Mouse (Mus musculus) embryonic facial prominence, embryonic 11.5 days (tissue): ENCODE measurements around the gene Plod3. TPM values are rescaled to one million over a fixed set of nuclear protein-coding genes. Genes with fewer than 3 reads are reported as not detected.

Experiments used
- ATAC-seq: fragments of 200-750 bp; cut with Nextera tagmentation; replicated peaks from 2 replicates; pipeline ENCODE4 v1.8.0; 2017; ENCODE audit warnings: low read depth; ENCODE audit not compliant: insufficient number of reproducible peaks, low FRiP score, low TSS enrichment
- DNase-seq: peaks from one replicate; pipeline ENCODE4 v3.0.0-alpha.2; 2015; ENCODE audit warnings: low spot score
- H3K27ac ChIP-seq: fragments of 300-500 bp; sonication (generic); replicated peaks from 2 replicates; pipeline ENCODE4 v1.5.1; 2014; ENCODE audit warnings: mild to moderate bottlenecking, low read depth, low read length, control low read depth
- H3K27me3 ChIP-seq: fragments of 300-500 bp; sonication (generic); 2 replicates; pipeline ENCODE4 v1.6.1; 2014; ENCODE audit warnings: mild to moderate bottlenecking, low read length, moderate library complexity, mixed read lengths; ENCODE audit not compliant: control insufficient read depth, insufficient read depth
- H3K36me3 ChIP-seq: fragments of 300-500 bp; sonication (generic); replicated peaks from 2 replicates; pipeline ENCODE4 v1.6.1; 2014; ENCODE audit warnings: low read depth, mild to moderate bottlenecking, low read length, moderate library complexity, mixed read lengths; ENCODE audit not compliant: control insufficient read depth, insufficient read depth
- H3K4me1 ChIP-seq: fragments of 300-500 bp; sonication (generic); 2 replicates; pipeline ENCODE4 v1.6.1; 2014; ENCODE audit warnings: low read length, mixed read lengths; ENCODE audit not compliant: control insufficient read depth, insufficient read depth
- H3K4me2 ChIP-seq: fragments of 300-500 bp; sonication (generic); 2 replicates; pipeline ENCODE4 v1.6.1; 2014; ENCODE audit warnings: low read depth, mild to moderate bottlenecking, control low read depth, low read length, moderate library complexity
- H3K4me3 ChIP-seq: fragments of 300-500 bp; sonication (generic); 2 replicates; pipeline ENCODE4 v1.5.1; 2014; ENCODE audit warnings: low read depth, low read length, control low read depth
- H3K9ac ChIP-seq: fragments of 300-500 bp; sonication (generic); replicated peaks from 2 replicates; pipeline ENCODE4 v1.6.1; 2014; ENCODE audit warnings: mild to moderate bottlenecking, control low read depth, low read length
- H3K9me3 ChIP-seq: fragments of 300-500 bp; sonication (generic); replicated peaks from 2 replicates; pipeline ENCODE4 v1.6.1; 2016; ENCODE audit warnings: mild to moderate bottlenecking, low read length, inconsistent platforms, mixed read lengths; ENCODE audit not compliant: control insufficient read depth
- WGBS: fragments of 180-500 bp; shearing (Covaris S2); extraction: QIAGEN DNeasy Blood & Tissue Kit; methylation state at CpG from one replicate; pipeline ENCODE4 v1.1.7; 2014; 5-methylcytosine and 5-hydroxymethylcytosine counted together
- polyA plus RNA-seq: library from polyadenylated mRNA; unstranded; fragments of >200 nt; fragmentation: Nextera tagmentation; extraction: Ambion mirVana; gene quantifications from 2 replicates; pipeline ENCODE4 v1.2.1, GENCODE M21; 2014

Gene Plod3
- polyA plus RNA-seq, 1 experiment from 2014 or later, result 23.1 TPM

DNA sequence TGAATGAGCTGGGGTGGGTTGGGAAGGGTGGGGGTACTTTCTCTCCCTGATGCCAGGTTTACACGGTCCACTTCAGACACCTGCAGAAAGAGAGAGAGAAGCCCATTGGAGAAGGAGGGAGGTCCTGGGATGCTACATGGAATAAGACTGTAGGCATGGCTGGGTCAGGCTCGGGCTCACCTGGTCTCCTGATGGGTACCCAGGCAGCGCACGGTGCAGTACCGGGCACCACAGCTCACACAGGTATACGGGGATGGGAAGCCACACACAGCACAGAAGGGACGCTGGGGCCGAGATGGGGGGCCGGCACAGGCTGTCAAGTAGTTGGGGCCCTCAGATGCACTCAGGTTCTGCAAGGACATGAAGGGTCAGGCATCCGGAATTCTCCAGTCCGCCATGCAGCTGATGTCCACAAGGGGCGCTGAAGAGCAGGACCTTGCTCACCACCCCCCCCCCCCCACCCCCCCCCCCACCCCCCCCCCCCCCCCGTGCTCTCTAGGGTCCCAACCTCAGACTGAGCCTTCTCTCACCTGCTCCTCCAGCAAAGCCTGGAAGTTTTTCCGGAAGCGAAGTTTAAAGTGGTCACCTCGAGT, 4.4 kb upstream of the Plod3 start:
- H3K36me3 ChIP-seq, result no peaks in the 10 kb centered on the region
- H3K4me2 ChIP-seq, result no peak overlapping the region
- no peaks in the 10 kb centered on the region for H3K27me3 ChIP-seq
- peak; percentile 73 for DNase-seq
- H3K9me3 ChIP-seq, result no peaks in the 10 kb centered on the region
- no peak for ATAC-seq
- H3K4me1 ChIP-seq, result no peaks in the 10 kb centered on the region
- H3K9ac ChIP-seq, result no peak overlapping the region
- no peak overlapping the region for H3K4me3 ChIP-seq
- H3K27ac ChIP-seq, result no peak overlapping the region
- WGBS, result 54% methylated on average over 13 of the region's 16 CpGs

DNA sequence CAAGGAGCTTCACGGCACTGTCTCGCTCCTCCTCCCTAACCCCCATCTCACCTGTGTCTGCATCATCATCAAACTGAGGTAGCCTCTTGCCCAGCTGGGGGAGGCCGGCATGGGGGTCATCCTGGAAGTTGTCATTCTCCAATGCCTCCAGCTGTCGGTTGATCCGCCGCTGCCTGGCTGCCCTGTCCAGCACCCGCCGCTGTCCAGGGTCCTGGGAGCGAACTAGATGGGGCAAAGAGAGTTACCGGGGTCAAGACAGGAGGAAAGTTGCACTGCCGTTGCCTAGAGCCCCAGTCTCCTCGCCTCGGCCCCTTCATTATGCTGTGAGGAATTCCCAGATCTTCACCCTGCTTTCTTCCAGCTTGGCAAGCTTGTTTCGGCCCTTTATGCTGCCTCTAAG, 2.0 kb upstream of the Plod3 start:
- no peak overlapping the region for H3K4me3 ChIP-seq
- H3K4me1 ChIP-seq, result no peaks in the 10 kb centered on the region
- H3K27me3 ChIP-seq, result no peaks in the 10 kb centered on the region
- DNase-seq (peak; percentile 23), ATAC-seq (no peak)
- H3K4me2 ChIP-seq, result no peak overlapping the region
- WGBS, result 46% methylated on average over 14 of the region's 14 CpGs
- no peaks in the 10 kb centered on the region for H3K9me3 ChIP-seq
- H3K27ac ChIP-seq, result no peak overlapping the region
- H3K36me3 ChIP-seq, result peaks cover 2% of the 10 kb centered on the region; the same call in 1 of the 2 replicates
- H3K9ac ChIP-seq, result no peak overlapping the region

DNA sequence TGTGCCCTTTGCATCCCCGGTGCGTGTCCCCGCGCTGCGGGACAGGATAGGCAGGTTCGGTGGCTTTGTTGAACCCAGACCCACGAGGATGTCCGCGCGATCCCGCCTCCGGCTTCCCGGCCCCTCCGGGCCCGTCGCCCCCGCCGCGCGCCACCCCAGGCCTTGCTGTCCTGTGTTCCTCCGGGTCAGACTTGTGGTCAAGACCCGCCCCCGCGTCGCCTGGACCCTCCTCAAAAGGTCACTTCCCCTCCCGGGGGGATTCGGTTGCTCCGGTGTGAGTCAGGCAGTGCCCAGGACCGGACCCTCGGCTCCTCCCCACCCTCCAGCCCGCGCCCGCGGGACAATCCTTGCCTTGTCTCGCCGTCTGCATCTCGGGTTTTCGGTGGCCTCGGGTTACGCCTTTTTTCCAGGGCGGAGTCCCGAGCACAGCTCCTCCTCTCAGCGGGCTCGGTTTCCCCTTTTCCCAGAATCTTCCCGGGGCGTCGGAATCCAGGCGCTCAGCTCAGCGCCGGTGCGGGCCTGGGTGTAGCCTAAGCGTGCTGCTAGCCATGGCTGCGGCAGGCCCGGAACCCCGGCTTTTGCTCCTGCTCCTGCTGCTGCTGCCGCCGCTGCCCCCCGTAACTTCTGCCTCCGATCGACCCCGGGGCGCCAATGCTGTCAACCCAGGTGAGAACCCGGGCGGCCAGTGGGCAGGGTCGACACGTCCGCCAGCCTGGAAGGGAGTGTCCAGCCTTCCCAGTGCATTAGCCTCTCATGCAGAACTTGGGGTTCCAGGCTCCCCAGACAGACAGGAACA, 517 bp downstream of the Plod3 start:
- under 1% methylated on average over 67 of the region's 67 CpGs for WGBS
- DNase-seq (peak; percentile 77), ATAC-seq (peak; percentile 51)
- Histone ChIP-seq H3K36me3 (peaks cover 13% of the 10 kb centered on the region), H3K27me3 (no peaks in the 10 kb centered on the region), H3K9ac (peak overlapping the region; percentile 97), H3K4me1 (no peaks in the 10 kb centered on the region), H3K9me3 (no peaks in the 10 kb centered on the region), H3K4me2 (peak overlapping the region; percentile 91), H3K4me3 (peak overlapping the region; percentile 91), H3K27ac (peak overlapping the region; percentile 96)

DNA sequence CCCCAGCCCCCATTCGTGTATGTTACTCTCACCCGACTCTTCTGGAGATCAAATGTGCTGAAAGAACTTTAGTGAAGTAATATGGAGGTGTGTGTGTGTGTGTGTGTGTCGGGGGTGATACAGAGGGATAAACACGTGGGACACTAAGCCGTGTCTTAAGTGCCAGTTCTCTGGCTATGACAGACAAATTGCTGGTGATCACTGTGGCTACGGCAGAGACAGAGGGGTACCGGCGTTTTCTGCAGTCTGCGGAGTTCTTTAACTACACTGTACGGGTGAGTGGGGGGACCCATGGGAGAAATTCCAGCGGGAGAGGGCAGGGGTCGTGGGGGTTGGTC, 1.1 kb downstream of the Plod3 start, which contains the start of gene Znhit1:
TSS of gene Znhit1 (minus strand) at position 88 of the 338 bp plus-strand sequence.
- Histone ChIP-seq H3K4me2 (peak within 1 kb of the TSS; percentile 91), H3K9me3 (no peaks in the 10 kb centered on the region), H3K9ac (peak within 1 kb of the TSS; percentile 97), H3K27ac (peak within 1 kb of the TSS; percentile 96), H3K36me3 (peaks cover 13% of the 10 kb centered on the region), H3K4me3 (peak within 1 kb of the TSS; percentile 91), H3K27me3 (no peaks in the 10 kb centered on the region), H3K4me1 (no peaks in the 10 kb centered on the region)
- DNase-seq, result no peak
- 8% methylated on average over 12 of the region's 12 CpGs for WGBS
- ATAC-seq, result no peak

DNA sequence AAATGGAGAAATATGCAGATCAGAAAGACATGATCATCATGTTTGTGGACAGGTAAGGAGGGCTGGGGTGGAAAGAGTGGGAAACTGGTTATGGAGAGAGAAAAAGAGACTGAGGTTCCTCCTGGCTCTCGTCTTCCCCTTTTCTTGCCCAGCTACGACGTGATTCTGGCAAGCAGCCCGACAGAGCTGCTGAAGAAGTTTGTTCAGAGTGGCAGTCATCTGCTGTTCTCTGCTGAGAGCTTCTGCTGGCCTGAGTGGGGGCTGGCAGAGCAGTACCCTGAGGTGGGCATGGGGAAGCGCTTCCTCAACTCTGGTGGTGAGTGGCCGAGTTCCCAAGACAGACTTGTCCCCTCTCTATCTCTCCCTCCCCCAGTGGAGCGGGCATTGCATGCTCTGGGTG, 1.6 kb downstream of the Plod3 start:
- Histone ChIP-seq H3K9ac (peak overlapping the region; percentile 97), H3K4me3 (peak overlapping the region; percentile 91), H3K27ac (no peak overlapping the region), H3K9me3 (no peaks in the 10 kb centered on the region), H3K36me3 (peaks cover 13% of the 10 kb centered on the region), H3K4me1 (no peaks in the 10 kb centered on the region), H3K27me3 (no peaks in the 10 kb centered on the region), H3K4me2 (peak overlapping the region; percentile 91)
- ATAC-seq (no peak), DNase-seq (no peak)
- 81% methylated on average over 7 of the region's 7 CpGs for WGBS

DNA sequence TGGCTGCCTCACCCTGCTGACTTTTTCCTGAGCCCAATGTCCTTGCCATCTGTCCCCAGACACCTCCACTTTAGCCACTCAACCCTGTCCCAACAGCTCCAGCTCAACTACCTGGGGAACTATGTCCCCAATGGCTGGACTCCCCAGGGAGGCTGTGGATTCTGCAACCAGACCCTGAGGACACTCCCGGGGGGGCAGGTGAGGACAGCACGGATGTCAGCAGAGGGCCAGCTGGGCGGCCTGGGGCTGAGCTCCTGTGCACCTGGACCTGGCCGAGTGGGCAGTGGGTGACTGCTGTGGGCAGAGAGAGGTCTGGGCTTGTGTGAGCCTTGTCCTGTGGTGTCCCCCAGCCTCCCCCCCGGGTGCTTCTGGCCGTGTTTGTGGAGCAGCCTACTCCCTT, 3.0 kb downstream of the Plod3 start:
- Histone ChIP-seq H3K27me3 (no peaks in the 10 kb centered on the region), H3K4me3 (no peak overlapping the region), H3K27ac (no peak overlapping the region), H3K9me3 (no peaks in the 10 kb centered on the region), H3K36me3 (peaks cover 18% of the 10 kb centered on the region), H3K9ac (no peak overlapping the region), H3K4me2 (no peak overlapping the region), H3K4me1 (no peaks in the 10 kb centered on the region)
- no peak for DNase-seq
- WGBS, result 97% methylated on average over 6 of the region's 6 CpGs
- no peak for ATAC-seq

DNA sequence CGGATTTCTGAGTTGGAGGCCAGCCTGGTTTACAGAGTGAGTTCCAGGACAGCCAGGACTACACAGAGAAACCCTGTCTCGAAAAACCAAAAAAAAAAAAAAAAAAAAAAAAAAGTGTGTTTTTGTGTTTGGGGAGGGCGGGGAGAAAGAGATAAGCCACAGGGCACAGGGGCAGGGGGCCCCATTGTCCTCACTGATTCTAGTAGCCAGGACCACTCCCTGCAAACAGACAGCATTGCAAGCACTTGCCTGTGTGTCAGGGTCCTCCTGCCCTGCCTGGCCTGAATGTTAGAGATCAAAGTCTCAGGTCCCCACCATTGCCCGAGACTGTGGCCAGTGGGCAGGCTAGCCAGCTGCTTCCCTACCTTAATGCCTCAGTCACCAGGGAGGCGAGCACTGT, 12.6 kb downstream of the Plod3 start:
- Histone ChIP-seq H3K9ac (no peak overlapping the region), H3K4me2 (no peak overlapping the region), H3K4me3 (no peak overlapping the region), H3K27ac (no peak overlapping the region), H3K27me3 (no peaks in the 10 kb centered on the region), H3K4me1 (no peaks in the 10 kb centered on the region), H3K36me3 (peaks cover 8% of the 10 kb centered on the region; the same call in 1 of the 2 replicates), H3K9me3 (no peaks in the 10 kb centered on the region)
- DNase-seq (no peak), ATAC-seq (no peak)
- WGBS, result 69% methylated on average over 4 of the region's 5 CpGs

DNA sequence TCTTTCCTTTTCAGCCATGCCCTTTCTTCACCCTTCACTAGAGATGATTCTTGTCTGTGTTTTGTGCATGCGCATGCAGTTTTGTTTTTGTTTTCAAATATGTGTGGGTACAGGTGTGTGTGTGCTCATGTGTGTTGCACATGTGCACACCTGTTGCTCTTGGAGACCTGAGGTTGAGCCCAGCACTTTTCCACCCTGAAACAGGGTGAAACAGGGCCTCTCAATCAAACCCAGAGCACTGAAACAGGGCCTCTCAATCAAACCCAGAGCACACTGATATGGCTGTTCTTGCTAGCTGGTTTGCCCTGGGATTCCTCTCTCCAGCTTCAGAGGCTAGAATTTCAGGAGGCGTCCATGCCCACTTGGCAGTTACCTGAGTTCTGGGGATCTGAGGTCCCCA, 13.8 kb downstream of the Plod3 start:
- Histone ChIP-seq H3K9ac (no peak overlapping the region), H3K4me3 (no peak overlapping the region), H3K4me1 (no peaks in the 10 kb centered on the region), H3K27ac (no peak overlapping the region), H3K9me3 (no peaks in the 10 kb centered on the region), H3K27me3 (no peaks in the 10 kb centered on the region), H3K4me2 (no peak overlapping the region), H3K36me3 (no peaks in the 10 kb centered on the region)
- 80% methylated on average over 2 of the region's 2 CpGs for WGBS
- peak; percentile 26 for DNase-seq
- no peak for ATAC-seq
